19 mouse cellular contexts compared by ENCODE assay signal in the genomic region with DNA sequence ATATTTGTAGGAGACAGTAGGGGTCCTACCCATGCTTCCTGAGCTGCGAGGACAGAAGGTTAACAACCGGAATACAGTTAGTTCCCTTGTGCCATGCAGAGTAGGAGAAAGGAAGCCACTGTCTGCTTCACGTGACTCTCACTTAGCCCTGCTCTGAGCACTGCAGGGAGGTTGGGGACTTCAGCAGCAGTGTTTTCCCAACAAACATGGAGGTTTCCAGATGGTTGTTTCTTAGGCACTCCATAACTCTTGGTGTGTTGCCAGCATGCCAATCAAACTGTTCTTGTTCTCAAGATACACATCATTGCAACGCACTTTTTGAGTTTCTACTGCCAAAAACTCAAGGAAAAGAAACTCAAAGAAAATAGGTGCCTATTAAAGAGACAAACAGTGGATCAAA.
DNase-seq lines count a peak whose midpoint lies in the region; ATAC-seq and TF ChIP-seq lines count a peak whose summit lies in the region.
"Had no signal": no experiment of that assay in that cellular context is flagged by ENCODE, and none has a peak within 500 bp of the region (broad histone marks: within the 10 kb centered on the region; RNA-seq: fewer than 3 reads in every experiment).

No protein-coding gene starts in this region.

- H3K27me3 ChIP-seq in forebrain, embryonic 13.5 days = no peaks in the 10 kb centered on the region
- no peaks in the 10 kb centered on the region for H3K27me3 ChIP-seq in forebrain, embryonic 11.5 days (ENCODE audit: control insufficient read depth, insufficient read depth, low read length)
- no peaks in the 10 kb centered on the region for H3K27me3 ChIP-seq in forebrain, postnatal 0 days (ENCODE audit: insufficient read depth, low read length)
- H3K27me3 ChIP-seq in midbrain, embryonic 11.5 days (ENCODE audit: control insufficient read depth, insufficient read depth, low read length) = no peaks in the 10 kb centered on the region
- H3K27me3 ChIP-seq: CH12.LX; heart, embryonic 13.5 days; hindbrain, embryonic 15.5 days had no signal

- H3K27ac ChIP-seq in forebrain, embryonic 13.5 days = no peak overlapping the region
- no peak overlapping the region for H3K27ac ChIP-seq in forebrain, embryonic 11.5 days (ENCODE audit: low read depth, low read length)
- no peak overlapping the region for H3K27ac ChIP-seq in forebrain, postnatal 0 days (ENCODE audit: low read depth, low read length)
- H3K27ac ChIP-seq in midbrain, embryonic 11.5 days (ENCODE audit: low read depth, low read length) = no peak overlapping the region
- H3K27ac ChIP-seq: heart, embryonic 13.5 days; hindbrain, embryonic 15.5 days had no signal

- no peak overlapping the region for H3K9ac ChIP-seq in forebrain, embryonic 13.5 days
- no peak overlapping the region for H3K9ac ChIP-seq in forebrain, embryonic 11.5 days (ENCODE audit: low read length)
- H3K9ac ChIP-seq in forebrain, postnatal 0 days = no peak overlapping the region
- H3K9ac ChIP-seq in midbrain, embryonic 11.5 days (ENCODE audit: low read length) = no peak overlapping the region
- H3K9ac ChIP-seq: heart, embryonic 13.5 days; hindbrain, embryonic 15.5 days had no signal

- peak; percentile 70; the same call in 1 of the 2 replicates for ATAC-seq in forebrain, embryonic 13.5 days
- ATAC-seq in forebrain, embryonic 11.5 days (replicated peaks; ENCODE audit: low FRiP score) = no peak
- peak; percentile 80 for ATAC-seq in forebrain, postnatal 0 days
- no peak for ATAC-seq in midbrain, embryonic 11.5 days (ENCODE audit: low FRiP score)
- ATAC-seq: intestine, embryonic 16.5 days had no signal

- no peak for DNase-seq in forebrain, embryonic 11.5 days (ENCODE audit: low spot score)
- peak; percentile 12 for DNase-seq in layer of hippocampus, adult 9-10 months (ENCODE audit: low spot score)
- no peak for DNase-seq in layer of hippocampus, postnatal 10 days (ENCODE audit: low spot score in 2 of 2)
- DNase-seq in brain, adult 2 months (ENCODE audit: low read depth, low spot score) = peak; percentile 34
- peak; percentile 65 for DNase-seq in forebrain, postnatal 0 days
- no peak for DNase-seq in cerebellum, postnatal 36 days
- DNase-seq in midbrain, embryonic 11.5 days (ENCODE audit: low spot score, missing footprints) = no peak
- DNase-seq: adrenal gland, adult 8-10 months; adrenal gland, postnatal 36 days; cerebellum, adult 18-20 months; cerebellum, adult 9-11 months; gastrocnemius, postnatal 36 days; heart, adult 11 months; heart, postnatal 36 days had no signal

- no peak overlapping the region for H3K4me3 ChIP-seq in forebrain, embryonic 13.5 days
- no peak overlapping the region for H3K4me3 ChIP-seq in forebrain, embryonic 11.5 days (ENCODE audit: low read depth, low read length)
- H3K4me3 ChIP-seq in forebrain, postnatal 0 days (ENCODE audit: low read depth, low read length) = no peak overlapping the region
- H3K4me3 ChIP-seq in midbrain, embryonic 11.5 days (ENCODE audit: low read depth, low read length) = no peak overlapping the region
- H3K4me3 ChIP-seq: heart, embryonic 13.5 days; hindbrain, embryonic 15.5 days had no signal

- WGBS in forebrain, embryonic 13.5 days = 72% methylated on average over 4 of the region's 4 CpGs
- WGBS in forebrain, embryonic 11.5 days = 85% methylated on average over 4 of the region's 4 CpGs
- 39% methylated on average over 4 of the region's 4 CpGs for WGBS in forebrain, postnatal 0 days
- WGBS in midbrain, embryonic 11.5 days = 84% methylated on average over 4 of the region's 4 CpGs

- TF ChIP-seq CTCF in forebrain, postnatal 0 days (IDR thresholded peaks at IDR 0.05; ENCODE audit: low read depth) = no peak

- no peaks in the 10 kb centered on the region for H3K4me1 ChIP-seq in forebrain, embryonic 13.5 days
- H3K4me1 ChIP-seq in forebrain, embryonic 11.5 days (replicated peaks; ENCODE audit: control insufficient read depth, insufficient read depth, low read length) = no peaks in the 10 kb centered on the region
- H3K4me1 ChIP-seq in forebrain, postnatal 0 days (ENCODE audit: insufficient read depth) = no peaks in the 10 kb centered on the region
- H3K4me1 ChIP-seq in midbrain, embryonic 11.5 days (ENCODE audit: control insufficient read depth, insufficient read depth, low read length) = no peaks in the 10 kb centered on the region
- H3K4me1 ChIP-seq: hindbrain, embryonic 15.5 days had no signal

- no peak overlapping the region for H3K4me2 ChIP-seq in forebrain, embryonic 13.5 days
- no peak overlapping the region for H3K4me2 ChIP-seq in forebrain, embryonic 11.5 days (ENCODE audit: low read depth, low read length, severe bottlenecking)
- H3K4me2 ChIP-seq in forebrain, postnatal 0 days (ENCODE audit: low read depth) = no peak overlapping the region
- no peak overlapping the region for H3K4me2 ChIP-seq in midbrain, embryonic 11.5 days
- H3K4me2 ChIP-seq: heart, embryonic 13.5 days; hindbrain, embryonic 15.5 days had no signal

- H3K36me3 ChIP-seq in forebrain, embryonic 13.5 days (ENCODE audit: poor library complexity, severe bottlenecking) = peaks cover 8% of the 10 kb centered on the region; the same call in 1 of the 2 replicates
- H3K36me3 ChIP-seq in forebrain, embryonic 11.5 days (ENCODE audit: control insufficient read depth, insufficient read depth, low read length) = no peaks in the 10 kb centered on the region
- no peaks in the 10 kb centered on the region for H3K36me3 ChIP-seq in forebrain, postnatal 0 days (ENCODE audit: insufficient read depth)
- H3K36me3 ChIP-seq in midbrain, embryonic 11.5 days (ENCODE audit: control insufficient read depth, insufficient read depth, low read length) = no peaks in the 10 kb centered on the region
- H3K36me3 ChIP-seq: heart, embryonic 13.5 days; hindbrain, embryonic 15.5 days had no signal

- no peaks in the 10 kb centered on the region for H3K9me3 ChIP-seq in forebrain, embryonic 13.5 days (replicated peaks)
- no peaks in the 10 kb centered on the region for H3K9me3 ChIP-seq in forebrain, embryonic 11.5 days (ENCODE audit: control insufficient read depth, low read length)
- H3K9me3 ChIP-seq in forebrain, postnatal 0 days (ENCODE audit: low read length) = no peaks in the 10 kb centered on the region
- no peaks in the 10 kb centered on the region for H3K9me3 ChIP-seq in midbrain, embryonic 11.5 days (ENCODE audit: control insufficient read depth, low read length)
- H3K9me3 ChIP-seq: heart, embryonic 13.5 days; hindbrain, embryonic 15.5 days had no signal

Comparison
In these comparisons a context has a peak if more than half of its experiments do, and no peak if none do; other contexts are left out.
1. ATAC-seq: peak in forebrain, embryonic 13.5 days (single experiment) and forebrain, postnatal 0 days (single experiment); none in forebrain, embryonic 11.5 days (single experiment) and midbrain, embryonic 11.5 days (single experiment).
2. DNase-seq: peak in layer of hippocampus, adult 9-10 months (single experiment), brain, adult 2 months (single experiment) and forebrain, postnatal 0 days (single experiment); none in forebrain, embryonic 11.5 days (single experiment), layer of hippocampus, postnatal 10 days (0 of 2), cerebellum, postnatal 36 days (0 of 2) and midbrain, embryonic 11.5 days (single experiment).